Mouse (Mus musculus) frontal cortex, postnatal 10 days (tissue): ENCODE results near the gene Vav3.

Experiments used
- DNase-seq, 2 experiments: peaks; one replicate each; pipeline ENCODE4 v3.0.0; 2022; ENCODE audit warnings: low spot score in 2 of 2, mixed read lengths in 1 of 2

Vav3 gene

GRCm38 (mm10) chr3:109352690-109353089, 12.2 kb downstream of the Vav3 start:
- DNase-seq = no peak

DNA sequence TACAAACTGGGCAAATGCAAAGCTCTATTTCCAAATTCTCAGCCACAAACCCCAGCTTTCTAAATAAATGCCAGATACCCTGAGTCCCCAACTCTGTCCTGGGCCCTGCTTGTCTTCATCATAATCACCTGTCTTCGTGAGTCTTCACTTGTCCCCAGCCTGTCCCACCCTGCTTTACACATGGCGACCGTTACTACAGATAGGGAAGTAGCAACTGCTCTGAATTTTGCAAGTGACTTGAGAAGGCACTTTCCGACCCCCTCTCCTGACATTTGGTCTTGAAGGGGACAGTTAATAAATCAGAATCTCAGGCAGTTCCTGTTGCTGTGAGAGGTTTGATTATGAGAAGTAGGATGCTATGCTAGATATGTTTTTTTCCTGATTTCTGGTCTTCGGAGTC, 13.4 kb downstream of the Vav3 start:
- no peak for DNase-seq

DNA sequence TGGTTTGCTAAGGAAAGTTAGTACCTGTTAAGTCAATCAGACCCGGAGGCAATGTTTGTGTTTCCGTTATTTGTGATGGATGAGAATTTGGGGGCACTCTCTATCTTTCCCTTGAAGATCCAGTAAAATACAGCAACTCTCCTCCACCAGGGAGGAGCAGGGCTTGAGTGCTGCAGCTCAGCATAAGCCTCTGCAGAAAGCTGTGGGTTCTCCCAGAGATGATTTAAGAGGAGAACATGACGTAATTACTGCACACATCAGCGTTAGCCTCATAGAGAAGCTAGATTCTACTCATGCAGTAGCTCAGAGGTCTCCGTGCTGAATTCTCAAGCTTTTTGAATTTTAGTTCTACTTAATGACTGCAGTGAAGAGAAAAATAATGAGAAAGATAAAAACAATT, 14.7 kb downstream of the Vav3 start:
- no peak for DNase-seq

- no peak for DNase-seq
Measured at GRCm38 (mm10) chr3:109360746-109361145, 20.3 kb downstream of the Vav3 start.

- no peak for DNase-seq
Measured at GRCm38 (mm10) chr3:109361882-109362281, 21.4 kb downstream of the Vav3 start.

- no peak for DNase-seq
Measured at GRCm38 (mm10) chr3:109362310-109362709, 21.9 kb downstream of the Vav3 start.

DNA sequence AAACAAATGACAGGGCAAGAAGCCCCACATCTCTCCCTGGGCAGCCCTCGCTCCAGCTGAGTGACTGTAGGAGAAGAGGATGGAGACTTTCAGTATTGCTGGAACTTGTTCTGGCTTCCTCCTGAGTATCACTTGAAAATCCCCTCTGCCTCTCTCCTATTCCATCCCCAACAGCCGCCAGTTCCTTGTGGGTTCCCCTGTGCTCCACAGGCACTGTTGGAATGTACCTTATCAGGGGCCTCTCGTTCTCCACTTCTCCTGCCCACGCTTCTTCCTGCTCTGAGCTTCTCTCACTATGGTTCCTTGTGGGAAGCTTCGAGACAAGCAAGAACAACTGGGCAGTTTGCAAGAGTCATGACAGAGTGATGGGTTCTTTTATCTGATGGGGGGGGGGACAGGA, 23.1 kb downstream of the Vav3 start:
- DNase-seq = no peak

- no peak for DNase-seq
Measured at GRCm38 (mm10) chr3:109365875-109366274, 25.4 kb downstream of the Vav3 start.

DNA sequence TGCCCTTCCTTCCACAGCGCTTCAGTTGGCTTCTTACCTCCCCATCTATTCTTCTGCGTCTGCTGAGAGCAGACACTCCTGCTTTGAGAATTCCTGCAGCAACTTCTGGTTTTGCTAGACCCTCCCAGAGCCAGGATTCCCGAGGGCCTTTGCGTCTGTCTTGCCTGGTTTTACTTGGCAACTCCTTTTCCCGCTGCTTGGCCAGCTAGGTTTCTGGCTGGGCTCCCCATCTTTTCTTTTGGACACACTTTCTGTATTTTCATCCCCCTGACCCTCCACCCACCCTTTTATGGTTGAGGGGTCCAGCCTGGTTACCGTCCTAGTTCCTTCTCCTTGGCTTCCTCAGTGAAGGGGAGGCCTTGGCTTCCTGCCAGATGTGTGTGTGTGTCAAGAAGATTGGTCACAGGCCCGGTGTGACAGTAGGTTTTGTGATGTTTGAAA, 26.0 kb downstream of the Vav3 start:
- peak; percentile 12 to 19 for DNase-seq

DNA sequence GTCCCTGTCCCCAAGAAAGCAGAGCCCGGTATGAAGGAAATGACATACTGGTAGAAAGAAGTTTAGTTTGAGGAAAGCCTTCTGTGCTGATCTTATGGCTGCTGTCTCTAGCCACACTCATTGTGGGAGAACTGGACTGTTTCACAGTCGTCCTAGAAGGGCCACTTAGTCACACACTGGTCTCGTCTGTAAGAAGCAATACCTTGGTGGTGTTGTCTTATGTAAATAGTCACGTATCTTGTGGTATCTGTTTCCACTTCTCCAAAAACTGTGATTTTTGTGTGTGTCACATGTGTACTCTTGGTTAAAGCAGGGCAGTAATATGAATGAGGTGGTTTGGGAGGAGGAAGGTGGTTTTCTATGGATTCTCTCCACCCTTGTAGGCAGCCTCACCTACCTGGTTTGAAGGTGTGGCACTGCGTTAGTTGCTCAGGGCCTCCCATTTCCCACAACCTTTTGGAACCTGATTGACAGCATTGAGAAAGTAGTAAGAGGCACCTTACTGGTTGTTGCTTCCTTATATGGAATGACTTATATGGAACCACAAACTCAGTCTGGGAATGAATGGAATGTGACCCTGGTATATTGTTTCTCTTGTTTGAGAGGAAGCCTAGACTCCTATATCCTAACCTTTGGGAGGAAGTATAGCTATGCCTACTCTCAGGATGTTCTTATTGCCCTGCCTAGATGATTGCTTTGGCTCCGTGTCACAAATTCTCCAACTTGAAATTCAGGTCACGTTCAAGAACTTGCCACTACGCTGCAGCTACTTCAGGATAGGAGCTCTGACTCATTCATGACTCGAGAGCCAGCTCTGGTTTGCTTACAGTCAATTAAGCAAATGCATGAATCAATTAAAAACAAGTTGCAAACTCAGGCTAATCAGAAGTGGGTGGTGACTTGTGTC, 28.2 kb downstream of the Vav3 start:
- DNase-seq = peak in 1 of 2 experiments; percentile 8

DNA sequence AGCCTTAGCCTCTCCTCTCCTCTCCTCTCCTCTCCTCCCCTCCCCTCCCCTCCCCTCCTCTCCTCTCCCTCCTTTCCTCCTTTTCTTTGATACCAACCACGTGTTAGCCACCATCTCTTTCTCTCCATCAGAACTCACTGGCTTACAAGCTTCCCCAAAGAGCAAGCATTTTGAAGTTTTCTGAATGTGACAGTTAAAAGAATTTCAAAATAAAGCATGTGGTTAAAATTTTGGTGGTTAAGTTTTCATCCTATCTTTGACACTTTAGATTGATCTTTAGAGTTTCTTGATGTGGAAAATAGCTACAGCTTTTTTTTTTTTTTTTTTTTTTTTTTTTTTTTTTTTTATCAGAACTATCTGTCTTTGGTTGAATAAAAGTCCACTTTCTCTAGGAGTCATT, 31.1 kb downstream of the Vav3 start:
- DNase-seq = no peak

DNA sequence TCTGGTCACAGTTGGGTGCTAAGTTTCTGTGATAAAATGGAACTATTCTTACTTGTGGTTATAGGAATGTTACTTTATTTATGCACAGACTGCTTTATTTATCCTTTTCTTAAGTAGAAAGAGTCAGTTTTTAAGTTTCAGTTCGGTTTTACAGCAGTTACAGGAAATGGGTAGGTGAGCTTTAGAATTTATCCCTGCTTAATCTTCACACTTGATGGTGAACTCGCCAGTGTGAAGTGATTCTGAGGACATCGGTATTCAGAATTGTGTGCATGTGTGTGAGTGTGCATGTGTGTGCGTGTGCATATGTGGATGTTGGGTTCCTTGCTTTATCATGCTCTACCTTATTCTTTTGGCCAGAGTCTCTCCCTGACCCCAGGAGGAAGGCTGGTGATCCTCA, 32.2 kb downstream of the Vav3 start:
- no peak for DNase-seq

DNA sequence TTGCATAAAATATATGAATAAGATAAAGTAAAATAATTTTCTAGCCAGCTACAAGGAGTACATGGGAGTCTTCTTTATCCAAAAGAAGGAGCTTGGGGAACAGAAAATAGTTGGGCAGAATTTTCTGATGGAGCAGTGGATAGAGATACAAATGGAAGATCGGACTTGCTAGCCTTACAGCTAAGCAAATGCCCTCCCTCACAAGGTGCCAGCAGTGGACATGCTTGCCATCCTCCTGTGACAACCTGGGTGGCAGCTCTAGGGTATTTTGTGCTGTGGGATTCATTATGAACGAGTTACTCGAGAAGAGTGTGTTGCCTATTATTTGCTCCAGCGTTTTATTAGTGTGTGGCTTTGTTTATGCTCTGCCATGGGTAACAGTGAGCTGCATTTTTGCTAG, 37.8 kb downstream of the Vav3 start:
- no peak for DNase-seq

DNA sequence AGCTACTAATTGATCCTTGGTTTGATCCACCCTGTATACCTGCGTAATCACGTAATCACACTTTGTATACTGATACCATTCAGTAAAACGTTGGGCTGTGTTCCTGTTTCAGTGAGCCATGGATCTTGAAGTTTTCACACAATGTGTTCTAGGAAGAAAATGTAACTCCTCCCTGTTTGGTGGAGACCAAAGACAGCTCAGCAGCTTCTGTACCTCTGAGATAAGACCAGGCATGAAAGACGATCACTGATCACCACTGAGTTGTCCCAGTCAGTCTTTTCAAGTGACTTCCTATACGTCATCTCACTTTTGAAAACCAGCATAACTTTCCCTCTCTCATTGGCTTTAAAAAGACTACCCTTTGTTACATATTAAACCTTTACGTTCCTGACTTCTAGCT, 38.2 kb downstream of the Vav3 start:
- DNase-seq = no peak

DNA sequence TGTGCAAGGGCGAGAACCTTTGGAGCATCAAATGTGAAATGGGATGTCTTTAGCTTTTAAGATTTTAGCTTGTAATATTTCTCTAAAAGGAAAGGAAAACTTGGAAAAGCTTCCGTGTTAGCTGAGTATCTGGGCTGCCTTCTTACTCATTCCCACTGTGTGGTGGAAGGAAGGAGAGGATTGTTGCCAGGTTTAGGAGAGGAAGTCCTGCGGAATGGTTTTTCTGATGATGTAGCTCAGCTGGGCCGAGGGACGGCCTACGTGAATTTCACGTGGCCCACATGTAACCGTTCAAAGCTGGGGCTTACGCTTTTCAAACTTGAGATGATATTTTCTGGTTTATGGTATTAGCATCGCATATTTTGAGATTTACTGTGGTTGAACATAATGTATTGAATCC, 48.3 kb downstream of the Vav3 start:
- no peak for DNase-seq

DNA sequence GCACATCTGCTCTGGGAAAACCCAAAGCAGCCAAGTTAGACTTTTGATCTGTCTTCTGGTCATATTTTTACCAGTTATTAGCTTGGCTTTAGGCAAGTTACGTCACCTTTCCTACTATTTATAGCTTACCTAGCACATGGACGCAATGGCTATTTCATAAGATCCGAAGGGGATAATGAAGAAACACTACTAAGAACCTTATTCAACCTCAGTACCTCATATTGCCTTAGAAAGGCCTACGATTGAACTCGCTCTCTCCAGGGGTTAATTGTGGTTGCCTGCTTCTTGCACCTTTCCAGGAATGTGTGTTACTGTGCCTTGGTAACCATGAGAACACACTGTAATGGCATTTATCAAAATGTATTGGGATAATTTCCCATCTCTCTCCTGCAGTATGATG, 61.1 kb downstream of the Vav3 start:
- DNase-seq = no peak

- no peak for DNase-seq
Measured at GRCm38 (mm10) chr3:109411294-109411693, 70.8 kb downstream of the Vav3 start.

- no peak for DNase-seq
Measured at GRCm38 (mm10) chr3:109420403-109420802, 80.0 kb downstream of the Vav3 start.

GRCm38 (mm10) chr3:109421019-109421418, 80.6 kb downstream of the Vav3 start:
- no peak for DNase-seq

DNA sequence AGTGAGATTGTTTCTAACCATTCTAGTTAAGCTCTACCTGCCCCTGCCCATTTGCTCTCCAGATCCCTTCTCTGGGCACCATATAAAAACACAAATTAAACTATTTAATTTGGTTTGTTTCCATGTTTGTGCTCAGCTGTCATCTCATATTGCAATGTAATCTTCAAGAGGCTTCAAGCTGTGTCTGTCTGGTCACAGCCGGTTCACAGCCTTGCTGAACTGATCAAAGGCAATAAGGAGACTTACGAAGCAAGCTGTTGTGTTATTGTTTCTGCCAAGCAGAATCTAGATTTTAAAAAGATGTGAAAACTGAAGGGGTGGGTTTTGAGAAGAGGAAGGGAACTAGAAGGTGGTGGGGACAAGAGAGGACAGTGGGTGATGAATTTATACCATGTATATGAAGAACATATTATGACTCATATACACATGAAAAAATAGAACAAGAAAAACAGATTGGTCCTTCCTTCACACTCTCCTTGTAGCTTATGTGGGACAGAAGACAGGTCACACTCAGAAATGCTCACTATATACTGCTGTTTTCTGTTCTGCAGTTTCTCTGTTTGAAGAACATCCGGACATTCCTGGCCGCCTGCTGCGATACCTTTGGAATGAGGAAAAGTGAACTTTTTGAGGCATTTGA, 83.1 kb downstream of the Vav3 start:
- no peak for DNase-seq

- DNase-seq = no peak
Measured at GRCm38 (mm10) chr3:109431285-109431684, 90.8 kb downstream of the Vav3 start.

DNA sequence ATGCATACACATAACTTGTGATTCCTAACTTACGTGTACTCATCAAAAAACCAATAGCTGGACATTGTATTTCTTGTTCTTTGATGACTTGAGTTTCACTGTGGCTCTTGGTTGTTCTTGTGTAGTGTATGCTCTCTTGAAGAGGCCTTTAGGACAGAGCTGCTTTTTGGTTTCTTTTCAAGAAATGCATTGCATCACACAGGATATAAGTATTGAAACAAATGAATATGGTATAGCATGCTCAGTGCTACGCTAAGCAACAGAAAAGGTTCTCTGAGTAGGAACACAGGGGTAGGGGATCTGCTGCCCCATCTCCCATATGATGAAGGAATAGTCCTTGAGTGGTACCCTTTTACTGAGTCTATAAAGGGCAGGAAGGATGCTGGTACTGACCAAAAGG, 98.1 kb downstream of the Vav3 start:
- no peak for DNase-seq

DNA sequence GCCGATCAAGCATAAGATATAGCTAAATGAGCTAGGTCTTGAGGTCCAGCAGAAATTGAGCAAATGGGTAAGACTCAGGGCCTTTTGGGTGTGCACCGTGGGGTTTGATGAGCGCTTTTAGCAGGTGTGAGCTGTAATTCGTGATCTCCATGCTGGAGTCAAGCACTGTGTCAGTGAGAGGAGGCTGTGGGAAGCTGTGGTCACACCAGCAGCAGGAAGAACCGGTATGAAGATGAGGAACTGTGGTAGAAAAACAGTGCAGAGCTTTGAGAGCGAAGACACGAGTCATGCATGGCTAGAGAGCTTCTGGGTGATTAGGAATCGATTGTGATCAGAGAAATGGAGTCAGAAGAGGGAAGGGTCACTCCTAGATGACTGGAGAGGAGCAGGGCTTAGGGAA, 98.8 kb downstream of the Vav3 start:
- DNase-seq = no peak
